Mouse (Mus musculus): ENCODE data around the gene Fut4. TPM values are rescaled to one million over a fixed set of nuclear protein-coding genes. Genes with fewer than 3 reads are reported as not detected.

The Fut4 gene
- polyA plus RNA-seq, 1 experiment: 0.63 TPM

GRCm38 (mm10) chr9:14728365-14728764 is 23.8 kb downstream of the Fut4 start:
- H3K27ac ChIP-seq (ENCODE audit: insufficient read depth, low read length): no peak overlapping the region
- H3K4me1 ChIP-seq (ENCODE audit: control insufficient read depth, insufficient read depth, low read length): peaks cover 4% of the 10 kb centered on the region; the same call in 1 of the 2 replicates
- H3K4me3 ChIP-seq (ENCODE audit: insufficient read depth, low read length): no peak overlapping the region
- TF ChIP-seq CTCF (IDR thresholded peaks at IDR 0.05; ENCODE audit: borderline replicate concordance, insufficient read depth, low read length) (no peak), POLR2A (IDR thresholded peaks at IDR 0.05; ENCODE audit: low read depth, low read length) (no peak)

- no peak overlapping the region for H3K4me3 ChIP-seq (ENCODE audit: insufficient read depth, low read length)
- no peak overlapping the region for H3K27ac ChIP-seq (ENCODE audit: insufficient read depth, low read length)
- TF ChIP-seq CTCF (IDR thresholded peaks at IDR 0.05; ENCODE audit: borderline replicate concordance, insufficient read depth, low read length): no peak
- no peak for TF ChIP-seq POLR2A (IDR thresholded peaks at IDR 0.05; ENCODE audit: low read depth, low read length)
- peaks cover 4% of the 10 kb centered on the region; the same call in 1 of the 2 replicates for H3K4me1 ChIP-seq (ENCODE audit: control insufficient read depth, insufficient read depth, low read length)
These were observed 25.6 kb downstream of the Fut4 start for GRCm38 (mm10) chr9:14726629-14727028.

GRCm38 (mm10) chr9:14726005-14726404 is 26.2 kb downstream of the Fut4 start:
- TF ChIP-seq CTCF (IDR thresholded peaks at IDR 0.05; ENCODE audit: borderline replicate concordance, insufficient read depth, low read length): no peak
- TF ChIP-seq POLR2A (IDR thresholded peaks at IDR 0.05; ENCODE audit: low read depth, low read length): no peak
- Histone ChIP-seq H3K4me1 (ENCODE audit: control insufficient read depth, insufficient read depth, low read length) (peaks cover 2% of the 10 kb centered on the region; the same call in 1 of the 2 replicates), H3K4me3 (ENCODE audit: insufficient read depth, low read length) (no peak overlapping the region), H3K27ac (ENCODE audit: insufficient read depth, low read length) (no peak overlapping the region)

DNA sequence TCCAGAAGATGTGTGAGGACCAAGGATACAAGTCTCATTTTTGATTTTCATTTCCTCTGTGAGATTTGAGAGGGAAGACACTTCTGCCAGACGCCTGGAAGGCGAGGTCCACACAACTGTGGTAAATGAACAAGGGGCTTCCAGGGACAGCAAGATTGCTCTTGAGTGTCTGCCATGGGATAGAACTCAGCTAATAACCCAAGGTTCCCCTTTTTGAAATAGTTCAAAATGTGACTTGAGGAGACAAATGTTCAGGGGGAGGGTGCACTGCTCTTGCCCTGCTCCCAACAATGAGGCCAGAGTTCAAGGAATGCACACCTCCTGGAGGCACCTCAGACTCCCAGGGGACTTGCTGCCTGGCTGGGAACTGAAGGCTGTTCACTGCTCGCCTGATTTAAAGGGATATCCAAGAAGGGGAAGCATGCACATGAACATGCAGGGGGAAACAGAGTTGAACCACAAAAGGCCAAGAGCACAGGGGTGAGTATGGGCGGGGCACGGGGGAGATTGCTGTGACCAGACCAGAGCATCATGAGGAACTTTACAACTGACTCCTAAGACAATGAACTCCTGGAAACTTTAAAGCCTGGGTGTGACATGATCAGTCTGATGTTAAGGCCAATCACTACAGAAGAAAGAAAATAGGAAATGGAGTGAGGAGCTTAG is 27.3 kb downstream of the Fut4 start:
- Histone ChIP-seq H3K4me1 (ENCODE audit: control insufficient read depth, insufficient read depth, low read length) (no peaks in the 10 kb centered on the region), H3K4me3 (ENCODE audit: insufficient read depth, low read length) (no peak overlapping the region)

GRCm38 (mm10) chr9:14721610-14722009 is 30.6 kb downstream of the Fut4 start:
- no peak for TF ChIP-seq CTCF (IDR thresholded peaks at IDR 0.05; ENCODE audit: borderline replicate concordance, insufficient read depth, low read length)
- TF ChIP-seq POLR2A (IDR thresholded peaks at IDR 0.05; ENCODE audit: low read depth, low read length): no peak
- no peak overlapping the region for H3K4me3 ChIP-seq (ENCODE audit: insufficient read depth, low read length)
- peaks cover 5% of the 10 kb centered on the region; the same call in 1 of the 2 replicates for H3K4me1 ChIP-seq (ENCODE audit: control insufficient read depth, insufficient read depth, low read length)
- no peak overlapping the region for H3K27ac ChIP-seq (ENCODE audit: insufficient read depth, low read length)

More for the DNA sequence above, 27.3 kb downstream of the Fut4 start:
- TF ChIP-seq POLR2A (IDR thresholded peaks at IDR 0.05; ENCODE audit: low read depth, low read length): no peak
- no peak for TF ChIP-seq CTCF (IDR thresholded peaks at IDR 0.05; ENCODE audit: borderline replicate concordance, insufficient read depth, low read length)
- no peak overlapping the region for H3K27ac ChIP-seq (ENCODE audit: insufficient read depth, low read length)

DNA sequence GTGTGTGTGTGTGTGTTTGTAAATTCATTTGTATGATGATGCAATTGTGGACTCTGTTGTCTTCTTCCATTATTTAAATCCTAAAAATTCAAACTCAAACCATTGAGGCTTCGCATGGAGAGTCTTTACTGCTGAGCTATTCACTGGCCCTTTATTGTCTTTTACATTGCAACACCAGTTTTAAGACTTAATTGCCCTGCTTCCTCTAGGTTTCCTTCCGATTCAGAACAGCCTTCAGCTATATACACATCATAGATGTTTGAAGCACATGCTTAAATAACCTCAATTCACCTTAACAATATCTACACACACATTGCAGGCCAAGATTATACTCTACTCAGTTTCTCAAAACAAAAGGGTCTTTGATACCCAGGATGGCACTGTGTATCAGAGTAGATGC is 31.8 kb downstream of the Fut4 start:
- no peak for TF ChIP-seq POLR2A (IDR thresholded peaks at IDR 0.05; ENCODE audit: low read depth, low read length)
- TF ChIP-seq CTCF (IDR thresholded peaks at IDR 0.05; ENCODE audit: borderline replicate concordance, insufficient read depth, low read length): no peak
- H3K27ac ChIP-seq (ENCODE audit: insufficient read depth, low read length): no peak overlapping the region
- H3K4me3 ChIP-seq (ENCODE audit: insufficient read depth, low read length): no peak overlapping the region
- H3K4me1 ChIP-seq (ENCODE audit: control insufficient read depth, insufficient read depth, low read length): peaks cover 5% of the 10 kb centered on the region; the same call in 1 of the 2 replicates

DNA sequence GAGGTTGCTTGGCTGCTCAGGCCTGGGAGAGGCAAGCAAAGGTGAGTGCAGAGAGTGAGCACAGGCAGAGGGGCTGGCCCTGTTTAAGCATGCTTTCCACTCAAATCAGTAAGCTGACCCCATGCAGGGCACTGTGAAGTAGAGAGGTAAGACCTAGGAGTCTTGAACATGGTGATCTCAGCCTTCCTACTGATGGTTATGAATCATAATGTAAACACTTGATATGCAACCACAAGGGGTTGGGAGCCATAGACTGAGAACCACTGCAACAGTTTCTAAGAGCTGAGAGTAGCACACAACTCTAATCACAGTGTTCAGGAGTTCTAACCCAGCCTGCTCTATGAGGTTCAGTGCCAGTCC is 33.9 kb downstream of the Fut4 start:
- Histone ChIP-seq H3K4me3 (ENCODE audit: insufficient read depth, low read length) (no peak overlapping the region), H3K4me1 (ENCODE audit: control insufficient read depth, insufficient read depth, low read length) (peaks cover 5% of the 10 kb centered on the region; the same call in 1 of the 2 replicates), H3K27ac (ENCODE audit: insufficient read depth, low read length) (no peak overlapping the region)
- TF ChIP-seq CTCF (IDR thresholded peaks at IDR 0.05; ENCODE audit: borderline replicate concordance, insufficient read depth, low read length) (no peak), POLR2A (IDR thresholded peaks at IDR 0.05; ENCODE audit: low read depth, low read length) (no peak)

GRCm38 (mm10) chr9:14717689-14718331 is 34.4 kb downstream of the Fut4 start:
- H3K4me3 ChIP-seq (ENCODE audit: insufficient read depth, low read length): no peak overlapping the region
- no peak for TF ChIP-seq CTCF (IDR thresholded peaks at IDR 0.05; ENCODE audit: borderline replicate concordance, insufficient read depth, low read length)
- no peak for TF ChIP-seq POLR2A (IDR thresholded peaks at IDR 0.05; ENCODE audit: low read depth, low read length)
- no peak overlapping the region for H3K27ac ChIP-seq (ENCODE audit: insufficient read depth, low read length)
- H3K4me1 ChIP-seq (ENCODE audit: control insufficient read depth, insufficient read depth, low read length): peaks cover 5% of the 10 kb centered on the region; the same call in 1 of the 2 replicates

GRCm38 (mm10) chr9:14715258-14715657 is 36.9 kb downstream of the Fut4 start:
- Histone ChIP-seq H3K4me1 (ENCODE audit: control insufficient read depth, insufficient read depth, low read length) (peaks cover 5% of the 10 kb centered on the region; the same call in 1 of the 2 replicates), H3K27ac (ENCODE audit: insufficient read depth, low read length) (no peak overlapping the region), H3K4me3 (ENCODE audit: insufficient read depth, low read length) (no peak overlapping the region)
- TF ChIP-seq POLR2A (IDR thresholded peaks at IDR 0.05; ENCODE audit: low read depth, low read length) (no peak), CTCF (IDR thresholded peaks at IDR 0.05; ENCODE audit: borderline replicate concordance, insufficient read depth, low read length) (no peak)

GRCm38 (mm10) chr9:14710910-14711309 is 41.3 kb downstream of the Fut4 start:
- H3K4me3 ChIP-seq (ENCODE audit: insufficient read depth, low read length): no peak overlapping the region
- TF ChIP-seq CTCF (IDR thresholded peaks at IDR 0.05; ENCODE audit: borderline replicate concordance, insufficient read depth, low read length): no peak
- no peaks in the 10 kb centered on the region for H3K4me1 ChIP-seq (ENCODE audit: control insufficient read depth, insufficient read depth, low read length)
- no peak overlapping the region for H3K27ac ChIP-seq (ENCODE audit: insufficient read depth, low read length)

Data from embryonic fibroblast, embryonic 13.5 days (primary cell).